Mouse (Mus musculus) urinary bladder, adult 18-20 months (tissue): ENCODE data around the gene Tut7.
A peak's percentile ranks its signal among the peaks of the same experiment; 100 is the strongest.
"Not testable (repeated sequence)": the region's sequence is repeated elsewhere in the genome, so short reads cannot be mapped to it uniquely, and the experiment has no call there.

Experiments
- DNase-seq, 2 experiments: peaks; one replicate each; pipeline ENCODE4 v3.0.0; 2022; ENCODE audit warnings: low spot score in 2 of 2, mixed read lengths in 2 of 2

Gene Tut7

DNA sequence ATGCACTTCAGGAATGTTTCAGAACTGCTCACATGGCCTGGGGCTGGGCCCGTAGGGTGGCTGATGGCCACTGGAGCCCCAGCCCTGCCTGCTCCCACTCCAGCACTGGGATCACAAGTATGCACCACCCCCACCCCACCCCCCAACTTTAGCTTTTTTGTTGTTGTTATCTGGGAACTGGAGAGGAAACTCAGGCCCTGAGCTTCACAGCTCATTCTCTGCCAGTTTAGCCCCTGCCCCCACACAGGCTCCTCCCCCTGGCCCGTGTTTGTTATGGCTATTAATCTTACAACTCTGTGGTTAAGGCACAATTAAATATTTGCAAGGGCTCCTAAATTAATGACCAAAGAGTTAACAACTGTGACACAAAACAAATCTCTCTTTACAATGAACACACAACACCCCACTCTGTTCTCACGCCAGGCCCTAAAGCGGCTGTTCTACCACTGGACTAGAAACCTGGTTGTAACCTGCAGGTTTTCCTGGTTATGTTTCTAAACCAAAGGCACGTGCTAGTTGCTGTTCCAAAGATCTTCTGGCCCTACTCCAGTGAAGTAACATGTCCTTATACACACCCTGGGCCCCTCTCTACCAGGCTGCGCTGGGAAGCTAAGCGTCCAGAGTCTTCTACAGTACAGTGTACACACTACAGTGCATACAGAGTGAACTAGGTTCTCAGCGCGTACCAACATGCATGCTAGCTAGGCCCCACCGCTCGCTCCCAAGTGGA is 56.0 kb downstream of the Tut7 start:
- DNase-seq, result no peak

- DNase-seq, result no peak
Measured at GRCm38 (mm10) chr13:59762791-59763190, 60.2 kb downstream of the Tut7 start.

- no peak for DNase-seq
Measured at GRCm38 (mm10) chr13:59756906-59757305, 66.0 kb downstream of the Tut7 start.

DNA sequence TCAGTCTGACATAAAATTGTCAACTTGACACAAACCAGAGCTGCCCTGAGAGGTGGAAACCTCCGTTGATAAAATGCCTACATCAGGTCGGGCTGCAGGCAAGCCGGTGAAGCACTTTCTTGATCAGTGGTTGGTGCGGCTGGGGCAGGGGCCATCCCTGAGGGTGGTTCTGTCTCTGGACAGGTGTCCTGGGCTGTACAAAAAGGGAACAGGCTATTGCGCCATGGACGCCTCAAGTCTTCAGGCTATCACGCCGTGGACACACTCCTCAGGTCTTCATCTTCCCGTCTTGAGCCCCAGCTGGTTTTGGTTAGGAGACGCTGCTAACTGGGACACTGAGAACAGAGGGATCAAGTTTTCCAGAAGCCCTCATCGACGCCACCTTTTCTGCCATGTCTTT is 72.6 kb downstream of the Tut7 start:
- DNase-seq, result no peak

DNA sequence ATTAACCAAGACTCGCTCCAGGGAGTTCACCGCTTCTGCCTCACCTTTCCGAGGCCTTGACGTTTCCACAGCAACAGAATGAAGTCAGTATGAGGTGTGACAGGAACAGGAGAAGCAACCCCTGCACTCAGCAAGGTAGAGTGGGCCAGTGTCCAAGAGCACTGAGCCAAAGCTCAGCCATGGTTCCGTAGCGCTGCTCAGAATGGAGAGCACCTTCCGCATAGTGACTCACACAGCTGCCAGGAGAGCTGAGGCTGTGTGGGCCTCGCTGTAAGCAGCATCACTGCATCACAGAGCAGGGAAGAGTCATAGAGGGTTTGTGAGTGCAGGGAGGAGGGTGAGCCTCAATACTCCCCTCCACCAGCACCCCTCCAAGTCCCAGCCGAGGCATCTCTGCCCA is 76.2 kb downstream of the Tut7 start, which contains the start of gene 1700014D04Rik:
Gene 1700014D04Rik, minus strand, starts transcription at position 42 of the 400 bp plus-strand sequence.
- DNase-seq, result no peak

- no peak for DNase-seq
Measured at GRCm38 (mm10) chr13:59746164-59746563, 76.8 kb downstream of the Tut7 start.

GRCm38 (mm10) chr13:59745462-59745861 is 77.5 kb downstream of the Tut7 start:
- no peak for DNase-seq

GRCm38 (mm10) chr13:59741697-59742096 is 81.2 kb downstream of the Tut7 start:
- DNase-seq, result no peak

- DNase-seq, result no peak
Measured at GRCm38 (mm10) chr13:59741096-59741495, 81.9 kb downstream of the Tut7 start.

DNA sequence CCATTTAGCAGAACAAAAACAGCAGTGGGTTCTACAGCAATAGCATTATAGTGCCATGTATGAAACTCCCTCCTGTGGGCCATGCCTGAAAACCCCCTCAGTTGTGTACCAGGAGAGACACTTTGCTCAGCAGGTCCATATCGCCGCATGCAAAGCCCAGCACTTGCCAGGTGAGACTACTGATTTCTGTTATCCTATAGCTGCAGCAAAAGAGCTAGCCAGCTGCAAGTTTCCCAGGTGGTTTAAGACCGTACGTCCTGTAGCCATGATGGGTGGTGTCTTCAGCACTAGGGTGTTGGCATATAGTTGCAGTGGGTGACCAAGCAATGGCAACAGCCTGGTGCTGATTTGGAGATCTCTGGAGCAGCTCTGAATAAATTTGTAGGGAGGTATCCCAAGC is 83.5 kb downstream of the Tut7 start:
- DNase-seq, result no peak

DNA sequence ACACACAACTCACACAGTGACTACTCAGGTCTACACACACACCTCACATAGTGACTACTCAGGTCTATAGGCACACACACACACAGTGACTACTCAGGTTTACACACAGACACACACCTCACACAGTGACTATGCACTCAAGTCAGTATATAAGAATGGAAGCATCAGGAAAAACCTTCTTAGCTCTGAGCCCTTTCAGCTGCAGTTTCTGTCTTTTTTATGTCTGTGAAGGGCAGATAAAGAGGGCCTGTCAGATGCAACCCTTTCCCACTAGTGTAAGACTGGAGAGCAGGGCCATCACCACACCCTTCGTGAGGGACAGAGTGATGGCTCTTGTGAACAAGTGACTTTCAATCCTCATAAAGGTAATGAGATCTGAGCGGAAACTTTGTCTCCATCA is 84.5 kb downstream of the Tut7 start:
- no peak for DNase-seq

DNA sequence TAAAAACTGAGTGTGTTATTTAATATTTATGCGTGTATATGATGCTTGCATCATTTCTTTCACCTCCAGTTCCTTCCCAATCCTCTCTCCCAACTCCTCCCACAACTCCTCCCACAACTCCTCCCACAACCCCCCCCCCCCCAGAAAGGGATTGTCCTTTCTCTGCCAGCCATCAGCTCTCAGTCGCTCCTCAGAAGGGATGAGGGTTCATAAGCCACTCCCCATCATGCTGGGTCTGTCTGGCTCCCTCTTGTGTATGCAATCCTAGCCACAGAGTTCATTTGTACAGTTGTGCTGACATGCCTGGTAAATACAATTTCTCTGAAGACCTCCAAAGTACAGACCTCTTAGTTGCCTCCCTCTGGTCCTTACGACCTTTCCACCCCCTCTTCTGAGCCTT is 87.8 kb downstream of the Tut7 start:
- no peak for DNase-seq

GRCm38 (mm10) chr13:59734347-59734746 is 88.6 kb downstream of the Tut7 start:
- not testable (repeated sequence) for DNase-seq

GRCm38 (mm10) chr13:59733936-59734335 is 89.0 kb downstream of the Tut7 start:
- DNase-seq, result no peak

GRCm38 (mm10) chr13:59731652-59732051 is 91.3 kb downstream of the Tut7 start, which contains the start of gene Spata31d1d:
Spata31d1d (minus strand) TSS chr13:59731752.
- DNase-seq, result no peak

- DNase-seq, result peak; percentile 41 to 55
Measured at GRCm38 (mm10) chr13:59728378-59729093, 94.4 kb downstream of the Tut7 start.

- DNase-seq, result no peak
Measured at GRCm38 (mm10) chr13:59726139-59726867, 96.6 kb downstream of the Tut7 start.

GRCm38 (mm10) chr13:59722089-59722488 is 100.9 kb downstream of the Tut7 start:
- DNase-seq, result not testable (repeated sequence)
